Mouse (Mus musculus) heart, postnatal 0 days (tissue): Measurements from ENCODE around the gene Zfp831. TPM values are rescaled to one million over a fixed set of nuclear protein-coding genes. Genes with fewer than 3 reads are reported as not detected.

ENCODE experiments used
- ATAC-seq: fragments of 200-750 bp; cut with Nextera tagmentation; 2 replicates; pipeline ENCODE4 v1.8.0; 2017; ENCODE audit warnings: low read depth, moderate number of reproducible peaks, moderate library complexity; ENCODE audit not compliant: insufficient read depth
- DNase-seq: peaks from one replicate; pipeline ENCODE4 v3.0.0-alpha.2; 2016; ENCODE audit warnings: low spot score
- H3K27ac ChIP-seq: fragments of 300-500 bp; sonication (generic); 2 replicates; pipeline ENCODE4 v1.5.1; 2014; ENCODE audit warnings: low read depth, mild to moderate bottlenecking
- H3K27me3 ChIP-seq: fragments of 300-500 bp; sonication (generic); 2 replicates; pipeline ENCODE4 v1.6.1; 2014; ENCODE audit warnings: low read length, mixed read lengths; ENCODE audit not compliant: control insufficient read depth, insufficient read depth
- H3K36me3 ChIP-seq: fragments of 300-500 bp; sonication (generic); replicated peaks from 2 replicates; pipeline ENCODE4 v1.6.1; 2014; ENCODE audit warnings: low read length, mixed read lengths; ENCODE audit not compliant: control insufficient read depth, insufficient read depth
- H3K4me1 ChIP-seq: fragments of 300-500 bp; sonication (generic); 2 replicates; pipeline ENCODE4 v1.6.1; 2014; ENCODE audit warnings: antibody characterized with exemption; ENCODE audit not compliant: control insufficient read depth, insufficient read depth
- H3K4me2 ChIP-seq: fragments of 300-500 bp; sonication (generic); 2 replicates; pipeline ENCODE4 v1.6.1; 2014; ENCODE audit warnings: low read depth, mild to moderate bottlenecking, low read length, moderate library complexity
- H3K4me3 ChIP-seq: fragments of 300-500 bp; sonication (generic); 2 replicates; pipeline ENCODE4 v1.5.1; 2014; ENCODE audit warnings: low read depth, low read length
- H3K9ac ChIP-seq: fragments of 300-500 bp; sonication (generic); replicated peaks from 2 replicates; pipeline ENCODE4 v1.6.1; 2014; ENCODE audit warnings: low read depth, low read length, mixed read lengths
- H3K9me3 ChIP-seq: fragments of 300-500 bp; sonication (generic); replicated peaks from 2 replicates; pipeline ENCODE4 v1.6.1; 2016; ENCODE audit warnings: low read length; ENCODE audit not compliant: control insufficient read depth
- CTCF ChIP-seq: IDR thresholded peaks from 2 replicates; pipeline ENCODE4 v1.5.1; 2016; ENCODE audit warnings: antibody characterized with exemption, control low read depth, low read depth
- EP300 ChIP-seq: IDR thresholded peaks from 2 replicates; pipeline ENCODE4 v1.6.1; 2016; ENCODE audit warnings: antibody characterized with exemption, low read depth
- WGBS: fragments of 180-500 bp; shearing (Covaris S2); extraction: QIAGEN DNeasy Blood & Tissue Kit; methylation state at CpG from one replicate; pipeline ENCODE4 v1.1.7; 2014; 5-methylcytosine and 5-hydroxymethylcytosine counted together
- polyA plus RNA-seq: library from polyadenylated mRNA; unstranded; fragments of >200 nt; fragmentation: Nextera tagmentation; extraction: Ambion mirVana; gene quantifications from 2 replicates; pipeline ENCODE4 v1.2.1, GENCODE M21; 2015
- total RNA-seq: library from RNA; depleted of rRNA; stranded (reverse); fragments of >200 nt; gene quantifications from 2 replicates; pipeline ENCODE4 v1.2.3, GENCODE M21; 2014; ENCODE audit warnings: low replicate concordance; rRNA removed

Zfp831 gene
- total RNA-seq (0.19 TPM in 1 of 2 replicates, not detected in the other), polyA plus RNA-seq (0.01 TPM in 2 replicates)

DNA sequence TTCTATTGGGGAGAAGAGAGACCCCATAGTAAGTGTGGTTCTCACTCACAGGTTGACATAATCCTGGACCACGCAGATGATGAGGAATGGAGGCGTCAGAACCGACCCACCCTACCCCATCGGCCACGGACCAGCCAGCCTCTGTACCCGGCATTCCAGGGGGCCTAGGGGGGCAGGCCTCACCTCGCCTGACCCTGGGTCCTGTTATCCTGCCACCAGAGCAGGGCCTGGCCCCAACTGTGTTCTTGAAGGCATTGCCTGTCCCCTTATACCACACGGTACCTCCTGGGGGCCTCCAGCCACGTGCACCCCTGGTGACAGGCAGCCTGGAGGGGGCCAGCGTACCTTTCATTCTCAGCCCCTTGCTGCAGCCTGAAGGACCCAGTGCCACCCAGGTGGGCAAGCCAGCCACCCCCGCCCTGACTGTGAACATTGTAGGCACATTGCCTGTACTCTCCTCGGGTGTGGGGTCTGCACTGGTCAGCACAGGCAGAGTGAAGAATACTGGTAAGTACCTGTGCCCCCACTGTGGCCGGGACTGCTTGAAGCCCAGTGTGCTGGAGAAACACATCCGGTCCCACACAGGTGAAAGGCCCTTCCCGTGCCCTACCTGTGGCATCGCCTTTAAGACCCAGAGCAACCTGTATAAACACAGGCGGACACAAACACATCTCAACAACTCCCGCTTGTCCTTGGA is at the start of gene Zfp831:
TSS of gene Zfp831 (plus strand) at position 87 of the 697 bp plus-strand sequence.
- WGBS = 74% methylated on average over 18 of the region's 18 CpGs
- no peaks in the 10 kb centered on the region for H3K4me1 ChIP-seq
- no peak within 1 kb of the TSS for H3K4me2 ChIP-seq
- 0 out of 2 replicates have a peak, but pooled peaks cover under 1% of the 10 kb centered on the region for H3K9me3 ChIP-seq
- DNase-seq (no peak), ATAC-seq (no peak)
- H3K36me3 ChIP-seq = no peaks in the 10 kb centered on the region
- TF ChIP-seq EP300 = no peak
- TF ChIP-seq CTCF = no peak
- H3K27me3 ChIP-seq = no peaks in the 10 kb centered on the region
- no peak within 1 kb of the TSS for H3K9ac ChIP-seq
- H3K27ac ChIP-seq = no peak within 1 kb of the TSS
- no peak within 1 kb of the TSS for H3K4me3 ChIP-seq

DNA sequence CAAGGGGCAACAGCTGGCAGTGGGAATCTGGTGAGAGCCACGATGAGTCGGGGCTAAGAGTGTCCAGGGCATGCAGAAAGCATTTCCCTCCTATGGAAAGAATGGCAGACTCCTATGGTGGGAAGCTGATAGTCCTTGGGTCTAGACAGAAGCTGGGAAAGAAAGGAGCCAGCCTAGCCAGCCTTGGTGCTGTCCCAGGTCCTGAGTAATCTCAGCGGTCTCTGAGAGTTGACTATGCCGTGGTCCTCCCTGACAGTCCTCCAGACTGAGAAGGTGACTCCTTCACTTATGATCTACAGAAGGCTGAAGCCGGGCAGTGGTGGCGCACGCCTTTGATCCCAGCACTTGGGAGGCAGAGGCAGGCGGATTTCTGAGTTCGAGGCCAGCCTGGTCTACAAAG is 48.4 kb upstream of the Zfp831 start:
- TF ChIP-seq EP300 (no peak), CTCF (no peak)
- 65% methylated on average over 9 of the region's 9 CpGs for WGBS

DNA sequence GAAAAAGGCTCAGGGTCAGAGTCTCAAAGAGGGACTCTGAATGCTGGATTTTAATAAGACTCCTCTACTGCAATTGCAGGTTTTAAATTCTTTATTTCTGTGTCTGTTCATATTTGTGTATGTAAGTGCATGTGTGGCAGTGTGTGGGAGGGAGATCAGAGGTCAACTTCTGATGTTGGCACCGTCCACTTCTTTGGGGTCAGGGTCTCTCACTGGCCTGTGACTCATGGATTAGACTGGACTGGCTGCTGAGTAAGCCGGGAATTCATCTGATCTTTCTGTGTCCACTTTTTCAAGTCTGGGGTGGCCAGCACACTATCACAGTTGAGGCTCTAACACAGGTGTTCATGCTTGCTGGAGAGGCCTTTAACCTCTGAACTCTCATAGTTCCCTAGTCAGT is 47.7 kb upstream of the Zfp831 start:
- TF ChIP-seq CTCF = no peak
- TF ChIP-seq EP300 = no peak
- H3K27me3 ChIP-seq = no peaks in the 10 kb centered on the region
- H3K27ac ChIP-seq = no peak overlapping the region
- H3K4me3 ChIP-seq = no peak overlapping the region
- H3K9me3 ChIP-seq = no peaks in the 10 kb centered on the region
- WGBS = 71% methylated on average over 2 of the region's 2 CpGs
- no peak for DNase-seq
- ATAC-seq = no peak
- no peak overlapping the region for H3K9ac ChIP-seq
- H3K4me2 ChIP-seq = no peak overlapping the region
- H3K36me3 ChIP-seq = no peaks in the 10 kb centered on the region
- H3K4me1 ChIP-seq = no peaks in the 10 kb centered on the region; the same call in none of the 2 replicates

More for the DNA sequence above, 48.4 kb upstream of the Zfp831 start:
- H3K27ac ChIP-seq = no peak overlapping the region
- no peaks in the 10 kb centered on the region; the same call in none of the 2 replicates for H3K4me1 ChIP-seq
- H3K4me3 ChIP-seq = no peak overlapping the region
- no peaks in the 10 kb centered on the region for H3K27me3 ChIP-seq
- ATAC-seq (no peak), DNase-seq (no peak)
- H3K9me3 ChIP-seq = no peaks in the 10 kb centered on the region
- H3K4me2 ChIP-seq = no peak overlapping the region
- H3K36me3 ChIP-seq = no peaks in the 10 kb centered on the region
- H3K9ac ChIP-seq = no peak overlapping the region

DNA sequence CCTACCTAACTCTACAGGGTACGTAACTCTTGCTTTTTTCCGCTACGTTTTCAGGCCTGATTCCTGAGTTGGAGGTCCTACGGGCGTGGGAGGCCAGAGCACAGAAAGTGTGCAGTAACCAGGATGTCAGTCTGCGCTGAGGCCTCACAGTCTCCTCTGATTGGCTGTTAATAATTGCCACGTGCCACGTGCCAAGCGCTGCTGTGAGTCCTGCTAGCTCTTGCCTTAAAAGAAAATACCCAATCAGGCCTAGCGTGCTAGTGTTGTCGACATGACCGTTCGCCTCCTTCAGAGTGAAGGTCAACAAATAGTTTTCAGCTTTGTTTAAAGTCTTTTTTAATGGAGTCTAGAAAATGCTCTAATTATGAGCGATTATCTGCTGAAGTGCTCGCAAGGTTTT is 46.9 kb upstream of the Zfp831 start:
- DNase-seq = no peak
- H3K9me3 ChIP-seq = no peaks in the 10 kb centered on the region
- H3K4me2 ChIP-seq = no peak overlapping the region
- ATAC-seq = no peak
- no peak overlapping the region for H3K9ac ChIP-seq
- 87% methylated on average over 15 of the region's 15 CpGs for WGBS
- no peak overlapping the region for H3K27ac ChIP-seq
- H3K27me3 ChIP-seq = no peaks in the 10 kb centered on the region
- TF ChIP-seq EP300 (no peak), CTCF (no peak)
- H3K4me3 ChIP-seq = no peak overlapping the region
- H3K36me3 ChIP-seq = no peaks in the 10 kb centered on the region
- no peaks in the 10 kb centered on the region; the same call in none of the 2 replicates for H3K4me1 ChIP-seq

DNA sequence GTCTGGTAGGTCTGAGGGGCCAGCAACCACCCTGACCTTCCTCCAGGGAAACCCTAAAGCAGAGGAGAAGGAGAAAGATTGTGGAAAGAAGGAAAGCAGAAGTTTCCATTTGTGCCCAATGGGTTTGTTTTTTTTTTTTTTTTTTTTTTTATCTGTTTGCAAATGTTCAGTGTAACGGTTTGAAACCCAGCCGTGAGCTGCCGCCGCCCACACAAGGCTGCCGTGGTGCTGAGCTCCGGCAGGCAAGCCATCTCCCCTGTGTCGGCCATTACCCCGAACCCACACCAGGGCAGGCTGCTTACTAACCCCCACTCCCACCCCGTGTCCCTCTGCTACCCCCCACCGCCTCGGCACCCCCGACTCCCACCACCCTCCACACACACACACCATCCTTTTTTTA is 44.9 kb upstream of the Zfp831 start:
- 47% methylated on average over 12 of the region's 12 CpGs for WGBS
- H3K36me3 ChIP-seq = no peaks in the 10 kb centered on the region
- H3K9me3 ChIP-seq = no peaks in the 10 kb centered on the region
- no peak overlapping the region for H3K9ac ChIP-seq
- H3K4me1 ChIP-seq = peaks cover 4% of the 10 kb centered on the region
- no peak overlapping the region for H3K4me3 ChIP-seq
- ATAC-seq (no peak), DNase-seq (no peak)
- H3K27me3 ChIP-seq = no peaks in the 10 kb centered on the region
- no peak overlapping the region for H3K4me2 ChIP-seq
- H3K27ac ChIP-seq = no peak overlapping the region
- TF ChIP-seq EP300 = no peak
